Mouse (Mus musculus): ENCODE measurements around the gene Camk2n2. TPM values are rescaled to one million over a fixed set of nuclear protein-coding genes. Genes with fewer than 3 reads are reported as not detected.

Camk2n2 gene
- polyA plus RNA-seq, 1 experiment from 2014 or later: 40.1 TPM

- Histone ChIP-seq H3K9me3 (replicated peaks; ENCODE audit: control insufficient read depth, low read length, poor library complexity, severe bottlenecking) (no peaks in the 10 kb centered on the region), H3K36me3 (ENCODE audit: control insufficient read depth, insufficient read depth, low read length) (peaks cover 6% of the 10 kb centered on the region; the same call in 1 of the 2 replicates)
These were observed 21.1 kb upstream of the Camk2n2 start for GRCm38 (mm10) chr16:20642161-20642560.

GRCm38 (mm10) chr16:20638367-20638766 lies 17.3 kb upstream of the Camk2n2 start:
- peak overlapping the region; percentile 31; the same call in 1 of the 2 replicates for H3K4me2 ChIP-seq (ENCODE audit: low read length)
- no peak overlapping the region for H3K9ac ChIP-seq (ENCODE audit: low read depth, low read length)
- WGBS: 62% methylated on average over 8 of the region's 8 CpGs
- ATAC-seq: no peak
- no peak overlapping the region for H3K4me3 ChIP-seq (ENCODE audit: low read depth, low read length)
- no peaks in the 10 kb centered on the region for H3K27me3 ChIP-seq (ENCODE audit: control insufficient read depth, insufficient read depth, low read depth, low read length)
- H3K36me3 ChIP-seq (ENCODE audit: control insufficient read depth, insufficient read depth, low read length): peaks cover 6% of the 10 kb centered on the region; the same call in 1 of the 2 replicates
- no peaks in the 10 kb centered on the region for H3K4me1 ChIP-seq (ENCODE audit: control insufficient read depth, insufficient read depth, low read length)
- H3K27ac ChIP-seq (ENCODE audit: low read length): peak overlapping the region; percentile 54
- no peaks in the 10 kb centered on the region for H3K9me3 ChIP-seq (replicated peaks; ENCODE audit: control insufficient read depth, low read length, poor library complexity, severe bottlenecking)

More at GRCm38 (mm10) chr16:20642161-20642560, 21.1 kb upstream of the Camk2n2 start:
- H3K4me1 ChIP-seq (ENCODE audit: control insufficient read depth, insufficient read depth, low read length): no peaks in the 10 kb centered on the region
- H3K4me2 ChIP-seq (ENCODE audit: low read length): no peak overlapping the region
- H3K9ac ChIP-seq (ENCODE audit: low read depth, low read length): no peak overlapping the region
- WGBS: under 1% methylated on average over 8 of the region's 8 CpGs
- no peaks in the 10 kb centered on the region for H3K27me3 ChIP-seq (ENCODE audit: control insufficient read depth, insufficient read depth, low read depth, low read length)
- no peak overlapping the region for H3K4me3 ChIP-seq (ENCODE audit: low read depth, low read length)
- ATAC-seq: peak; percentile 34; the same call in 1 of the 2 replicates
- no peak overlapping the region for H3K27ac ChIP-seq (ENCODE audit: low read length)

GRCm38 (mm10) chr16:20637410-20637809 lies 16.3 kb upstream of the Camk2n2 start:
- H3K4me2 ChIP-seq (ENCODE audit: low read length): no peak overlapping the region
- 85% methylated on average over 8 of the region's 8 CpGs for WGBS
- no peaks in the 10 kb centered on the region for H3K9me3 ChIP-seq (replicated peaks; ENCODE audit: control insufficient read depth, low read length, poor library complexity, severe bottlenecking)
- no peaks in the 10 kb centered on the region for H3K4me1 ChIP-seq (ENCODE audit: control insufficient read depth, insufficient read depth, low read length)
- H3K4me3 ChIP-seq (ENCODE audit: low read depth, low read length): no peak overlapping the region
- H3K27me3 ChIP-seq (ENCODE audit: control insufficient read depth, insufficient read depth, low read depth, low read length): no peaks in the 10 kb centered on the region
- peaks cover 6% of the 10 kb centered on the region; the same call in 1 of the 2 replicates for H3K36me3 ChIP-seq (ENCODE audit: control insufficient read depth, insufficient read depth, low read length)
- H3K27ac ChIP-seq (ENCODE audit: low read length): 0 out of 2 replicates have a peak overlapping the region, but pooled peaks have one; percentile 52
- H3K9ac ChIP-seq (ENCODE audit: low read depth, low read length): no peak overlapping the region
- ATAC-seq: no peak

- Histone ChIP-seq H3K4me2 (ENCODE audit: low read length) (peak within 1 kb of the TSS; percentile 88), H3K36me3 (ENCODE audit: control insufficient read depth, insufficient read depth, low read length) (no peaks in the 10 kb centered on the region), H3K27me3 (ENCODE audit: control insufficient read depth, insufficient read depth, low read depth, low read length) (no peaks in the 10 kb centered on the region), H3K9me3 (replicated peaks; ENCODE audit: control insufficient read depth, low read length, poor library complexity, severe bottlenecking) (no peaks in the 10 kb centered on the region), H3K4me3 (ENCODE audit: low read depth, low read length) (peak within 1 kb of the TSS; percentile 67), H3K27ac (ENCODE audit: low read length) (peak within 1 kb of the TSS; percentile 79), H3K9ac (ENCODE audit: low read depth, low read length) (peak within 1 kb of the TSS; percentile 88), H3K4me1 (ENCODE audit: control insufficient read depth, insufficient read depth, low read length) (peaks cover 3% of the 10 kb centered on the region; the same call in 1 of the 2 replicates)
- peak; percentile 80 for ATAC-seq
- 5% methylated on average over 52 of the region's 54 CpGs for WGBS
These were observed 8.9 kb upstream of the Camk2n2 start, which contains the start of gene Ece2 for GRCm38 (mm10) chr16:20629731-20630634. Gene Ece2, plus strand, starts transcription at chr16:20629828.

- Histone ChIP-seq H3K4me3 (ENCODE audit: low read depth, low read length) (peak overlapping the region; percentile 67; the same call in 1 of the 2 replicates), H3K27me3 (ENCODE audit: control insufficient read depth, insufficient read depth, low read depth, low read length) (no peaks in the 10 kb centered on the region), H3K9me3 (replicated peaks; ENCODE audit: control insufficient read depth, low read length, poor library complexity, severe bottlenecking) (no peaks in the 10 kb centered on the region), H3K9ac (ENCODE audit: low read depth, low read length) (no peak overlapping the region), H3K4me1 (ENCODE audit: control insufficient read depth, insufficient read depth, low read length) (peaks cover 3% of the 10 kb centered on the region; the same call in 1 of the 2 replicates), H3K27ac (ENCODE audit: low read length) (no peak overlapping the region), H3K4me2 (ENCODE audit: low read length) (peak overlapping the region; percentile 88), H3K36me3 (ENCODE audit: control insufficient read depth, insufficient read depth, low read length) (no peaks in the 10 kb centered on the region)
- ATAC-seq: peak; percentile 30; the same call in 1 of the 2 replicates
- 54% methylated on average over 11 of the region's 11 CpGs for WGBS
These were observed 7.8 kb upstream of the Camk2n2 start for GRCm38 (mm10) chr16:20628871-20629391.

GRCm38 (mm10) chr16:20623211-20623610 lies 2.1 kb upstream of the Camk2n2 start:
- H3K27me3 ChIP-seq (ENCODE audit: control insufficient read depth, insufficient read depth, low read depth, low read length): no peaks in the 10 kb centered on the region
- no peak overlapping the region for H3K4me3 ChIP-seq (ENCODE audit: low read depth, low read length)
- H3K9ac ChIP-seq (ENCODE audit: low read depth, low read length): no peak overlapping the region
- WGBS: 36% methylated on average over 2 of the region's 2 CpGs
- peak overlapping the region; percentile 96; the same call in 1 of the 2 replicates for H3K27ac ChIP-seq (ENCODE audit: low read length)
- H3K9me3 ChIP-seq (replicated peaks; ENCODE audit: control insufficient read depth, low read length, poor library complexity, severe bottlenecking): no peaks in the 10 kb centered on the region
- no peak for ATAC-seq
- peaks cover 13% of the 10 kb centered on the region for H3K4me1 ChIP-seq (ENCODE audit: control insufficient read depth, insufficient read depth, low read length)
- no peaks in the 10 kb centered on the region for H3K36me3 ChIP-seq (ENCODE audit: control insufficient read depth, insufficient read depth, low read length)
- H3K4me2 ChIP-seq (ENCODE audit: low read length): no peak overlapping the region

GRCm38 (mm10) chr16:20621991-20622685 lies 1.1 kb upstream of the Camk2n2 start:
- H3K4me1 ChIP-seq (ENCODE audit: control insufficient read depth, insufficient read depth, low read length): peaks cover 13% of the 10 kb centered on the region
- H3K36me3 ChIP-seq (ENCODE audit: control insufficient read depth, insufficient read depth, low read length): no peaks in the 10 kb centered on the region
- peak overlapping the region; percentile 96 for H3K27ac ChIP-seq (ENCODE audit: low read length)
- no peaks in the 10 kb centered on the region for H3K27me3 ChIP-seq (ENCODE audit: control insufficient read depth, insufficient read depth, low read depth, low read length)
- H3K4me3 ChIP-seq (ENCODE audit: low read depth, low read length): peak overlapping the region; percentile 89
- H3K9me3 ChIP-seq (replicated peaks; ENCODE audit: control insufficient read depth, low read length, poor library complexity, severe bottlenecking): no peaks in the 10 kb centered on the region
- H3K9ac ChIP-seq (ENCODE audit: low read depth, low read length): peak overlapping the region; percentile 94
- peak; percentile 74 for ATAC-seq
- under 1% methylated on average over 34 of the region's 37 CpGs for WGBS
- peak overlapping the region; percentile 77 for H3K4me2 ChIP-seq (ENCODE audit: low read length)

- Histone ChIP-seq H3K9ac (ENCODE audit: low read depth, low read length) (peak overlapping the region; percentile 94), H3K4me3 (ENCODE audit: low read depth, low read length) (peak overlapping the region; percentile 89), H3K9me3 (replicated peaks; ENCODE audit: control insufficient read depth, low read length, poor library complexity, severe bottlenecking) (no peaks in the 10 kb centered on the region), H3K27me3 (ENCODE audit: control insufficient read depth, insufficient read depth, low read depth, low read length) (no peaks in the 10 kb centered on the region), H3K4me2 (ENCODE audit: low read length) (peak overlapping the region; percentile 77), H3K27ac (ENCODE audit: low read length) (peak overlapping the region; percentile 96), H3K36me3 (ENCODE audit: control insufficient read depth, insufficient read depth, low read length) (no peaks in the 10 kb centered on the region), H3K4me1 (ENCODE audit: control insufficient read depth, insufficient read depth, low read length) (peaks cover 13% of the 10 kb centered on the region)
- under 1% methylated on average over 32 of the region's 32 CpGs for WGBS
- peak; percentile 8 for ATAC-seq
These were observed 316 bp downstream of the Camk2n2 start for GRCm38 (mm10) chr16:20620751-20621190.
